Mouse (Mus musculus) urinary bladder, adult 18-20 months (tissue): Measurements from ENCODE around the gene Ppp1r12c.

Experiments
- DNase-seq, 2 experiments: peaks; one replicate each; pipeline ENCODE4 v3.0.0; 2022; ENCODE audit warnings: low spot score in 2 of 2, mixed read lengths in 2 of 2

The Ppp1r12c gene

GRCm38 (mm10) chr7:4492284-4493224, 8.9 kb downstream of the Ppp1r12c start:
- no peak for DNase-seq

- DNase-seq, result no peak
These were observed 10.2 kb downstream of the Ppp1r12c start for GRCm38 (mm10) chr7:4491308-4491707.

DNA sequence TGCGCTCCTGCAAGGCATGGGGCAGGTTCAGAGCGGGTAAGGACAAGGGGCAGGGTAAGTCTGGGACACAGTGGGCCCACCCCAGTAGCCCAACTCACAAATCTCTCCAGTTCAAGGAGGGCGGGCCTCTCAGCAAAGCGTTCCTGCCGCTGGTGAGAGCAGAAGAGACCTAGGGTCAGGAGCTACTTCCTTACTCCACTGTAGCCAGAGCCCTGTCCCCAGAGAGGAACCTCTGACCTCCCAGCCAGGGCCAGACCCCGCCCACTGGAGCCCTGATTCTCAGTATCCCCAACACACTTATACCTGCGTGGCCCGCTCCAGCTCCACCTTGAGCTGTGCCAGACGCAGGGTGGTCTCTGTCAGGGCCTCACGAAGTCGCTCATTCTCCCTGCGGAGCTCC, 19.2 kb downstream of the Ppp1r12c start:
- DNase-seq, result no peak

GRCm38 (mm10) chr7:4479674-4480073, 21.8 kb downstream of the Ppp1r12c start:
- no peak for DNase-seq

GRCm38 (mm10) chr7:4478796-4479291, 22.6 kb downstream of the Ppp1r12c start:
- DNase-seq, result no peak

DNA sequence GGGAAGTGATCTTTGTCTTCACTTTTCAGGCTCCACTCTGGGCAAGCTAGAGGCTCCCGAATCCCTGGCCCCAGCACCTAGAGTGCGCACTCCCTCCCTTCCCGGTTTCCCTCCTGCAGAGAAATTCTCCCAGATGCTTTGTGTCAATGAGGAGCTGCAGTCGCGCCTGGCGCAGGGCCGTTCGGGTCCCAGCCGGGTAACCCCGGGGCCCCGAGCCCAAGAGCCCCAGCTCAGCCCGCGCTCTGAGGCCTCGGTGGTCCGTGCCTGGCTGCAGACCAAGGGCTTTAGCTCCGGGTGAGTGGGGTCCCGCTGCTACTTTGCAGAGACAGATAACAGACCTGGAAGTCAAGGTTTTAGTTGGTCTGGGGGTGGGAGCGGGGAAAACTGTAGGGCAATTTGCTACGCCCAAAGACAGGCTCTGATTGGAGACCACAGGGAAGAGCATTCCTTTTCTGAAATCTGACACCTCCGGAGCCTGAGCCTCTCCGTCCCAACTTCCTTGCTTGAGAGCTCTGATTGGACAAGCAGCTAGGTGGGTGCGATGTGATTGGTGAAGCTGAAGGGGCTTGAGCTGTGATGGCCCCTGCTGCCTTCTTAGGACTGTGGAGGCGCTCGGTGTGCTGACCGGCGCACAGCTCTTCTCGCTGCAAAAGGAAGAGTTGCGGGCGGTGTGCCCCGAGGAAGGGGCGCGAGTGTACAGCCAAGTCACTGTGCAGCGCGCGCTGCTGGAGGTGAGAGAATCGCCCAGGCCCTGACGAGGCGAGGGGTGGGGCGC, 23.3 kb downstream of the Ppp1r12c start:
- peak; percentile 53 to 72 for DNase-seq

- DNase-seq, result no peak
These were observed 27.5 kb downstream of the Ppp1r12c start for GRCm38 (mm10) chr7:4473940-4474339.

DNA sequence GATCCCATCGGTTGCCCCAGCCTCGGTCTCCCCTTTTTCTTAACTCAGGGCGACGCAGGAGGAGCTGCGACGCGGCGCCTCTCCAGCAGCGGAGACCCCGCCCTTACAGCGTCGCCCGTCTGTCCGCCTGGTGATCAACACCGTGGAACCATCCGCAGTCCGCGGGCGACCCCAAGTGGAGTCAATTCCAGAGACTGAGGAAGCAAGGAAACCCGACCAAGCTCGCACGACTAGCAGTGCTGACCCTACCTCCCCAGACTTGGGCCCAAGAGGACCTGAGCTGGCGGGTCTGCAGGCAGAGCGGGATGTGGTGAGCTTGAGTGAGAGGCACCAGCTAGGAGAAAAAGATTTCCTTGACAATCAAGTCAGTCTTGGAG, 30.3 kb downstream of the Ppp1r12c start:
- peak; percentile 79 to 84 for DNase-seq

GRCm38 (mm10) chr7:4470275-4471178, 31.0 kb downstream of the Ppp1r12c start:
- DNase-seq, result peak; percentile 56 to 65

DNA sequence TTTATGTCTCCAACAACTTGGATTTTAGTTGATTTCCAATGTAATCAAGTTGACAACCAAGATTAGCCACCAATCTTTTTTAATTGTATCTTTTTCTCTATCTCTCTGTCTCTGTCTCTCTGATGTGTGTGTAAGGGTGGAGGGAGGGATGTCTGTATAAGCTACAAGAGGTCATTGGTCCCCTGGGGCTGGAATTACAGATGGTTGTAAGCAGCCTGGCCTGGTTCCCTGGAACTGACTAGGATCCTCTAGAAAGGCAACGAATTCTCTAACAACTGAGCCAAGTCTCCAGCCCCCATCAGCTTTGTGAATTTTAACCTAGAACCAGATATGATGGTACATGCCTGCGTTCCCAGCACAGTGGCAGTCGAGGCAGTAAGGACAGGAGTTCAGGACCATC, 33.7 kb downstream of the Ppp1r12c start:
- no peak for DNase-seq

DNA sequence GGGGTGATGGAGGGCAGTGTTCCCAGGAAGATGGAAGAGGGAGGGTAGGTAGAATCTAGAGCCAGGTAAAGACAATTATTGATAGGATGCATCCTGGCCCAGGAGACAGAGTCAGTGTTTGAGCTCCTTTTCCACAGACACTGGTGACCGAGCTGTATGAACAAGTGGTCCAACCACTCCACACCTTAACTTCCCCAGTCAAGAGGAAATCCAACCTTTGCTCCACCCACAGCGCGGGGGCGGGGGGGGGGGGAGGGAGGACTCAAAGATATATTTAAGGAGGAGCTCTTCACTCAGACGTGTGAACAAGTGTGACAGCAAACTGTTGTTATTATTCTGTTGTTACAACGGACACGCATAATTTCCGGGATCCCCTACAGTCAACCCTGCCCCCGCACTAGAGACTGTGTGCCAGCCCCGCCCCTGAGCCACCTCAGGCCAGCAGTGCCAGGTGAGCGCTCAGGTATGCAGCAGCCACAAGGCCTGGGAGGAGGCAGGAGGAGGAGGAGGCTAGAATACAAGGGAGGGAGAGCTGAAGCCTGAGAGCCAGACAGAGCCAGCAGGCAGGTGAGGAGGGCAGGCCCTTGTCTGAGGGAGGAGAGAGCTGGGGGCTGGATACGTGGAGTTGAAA, 37.2 kb downstream of the Ppp1r12c start:
- DNase-seq, result peak; percentile 55 to 72

- no peak for DNase-seq
These were observed 40.7 kb downstream of the Ppp1r12c start, which contains the start of gene Eps8l1 for GRCm38 (mm10) chr7:4460576-4461434. Eps8l1 (plus strand) TSS chr7:4460674.

DNA sequence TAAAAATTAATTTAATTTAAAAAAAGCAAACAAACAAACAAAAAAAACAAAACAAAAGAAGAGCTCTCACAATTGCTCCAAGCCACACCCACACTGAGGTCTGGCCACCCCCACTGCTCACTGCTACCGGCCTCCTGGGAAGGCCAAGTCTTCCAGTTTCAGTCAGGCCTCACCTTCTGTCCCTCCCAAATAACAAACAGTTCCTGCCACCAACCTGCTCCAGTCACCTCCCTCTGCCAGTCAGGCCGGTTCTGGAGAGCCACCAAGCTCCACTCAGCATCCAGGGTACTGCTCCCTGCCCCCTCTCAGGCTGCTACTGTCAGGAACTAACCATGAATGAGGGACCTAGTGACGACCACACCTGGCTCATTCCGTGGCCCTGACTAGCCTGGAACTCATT, 48.8 kb downstream of the Ppp1r12c start:
- peak; percentile 53 to 71 for DNase-seq

DNA sequence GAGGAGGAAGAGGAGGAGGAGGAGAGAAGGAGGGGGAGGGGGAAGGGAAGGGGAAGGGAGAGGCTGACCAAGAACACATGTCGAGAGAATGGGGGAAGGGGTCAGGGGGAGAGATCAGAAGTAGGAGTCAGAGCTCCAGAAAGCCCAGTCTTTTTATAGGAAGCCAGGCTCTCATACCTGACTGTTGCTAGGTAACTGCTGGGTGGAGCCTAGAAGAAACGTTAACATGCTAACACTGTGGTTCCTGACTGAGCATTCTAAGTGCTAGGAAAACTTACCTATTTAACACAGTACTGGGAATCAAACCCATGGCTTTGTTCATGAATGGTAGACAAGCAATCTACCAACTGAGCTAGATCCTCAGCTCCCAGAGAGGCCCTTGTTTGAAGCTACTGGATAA, 52.3 kb downstream of the Ppp1r12c start:
- DNase-seq, result no peak

- no peak for DNase-seq
These were observed 53.0 kb downstream of the Ppp1r12c start for GRCm38 (mm10) chr7:4448439-4448838.

DNA sequence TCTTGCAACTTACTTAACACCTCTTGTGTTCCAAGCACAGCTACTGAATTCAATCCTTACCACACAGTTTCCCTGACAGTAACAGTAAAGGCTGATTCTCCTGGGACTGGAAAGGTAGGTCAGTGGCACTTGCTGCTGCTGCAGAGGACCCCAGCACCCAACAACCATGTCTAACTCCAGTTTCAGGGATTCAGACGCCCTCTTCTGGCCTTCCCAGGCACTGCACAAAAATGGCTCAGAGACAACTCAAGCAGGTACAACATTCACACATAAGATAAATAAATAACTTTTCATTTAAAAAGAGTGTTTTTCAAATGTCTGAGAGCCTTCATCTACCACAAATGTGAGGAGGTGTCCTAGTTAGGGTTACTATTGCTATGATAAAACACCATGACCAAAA, 54.3 kb downstream of the Ppp1r12c start:
- DNase-seq, result no peak

DNA sequence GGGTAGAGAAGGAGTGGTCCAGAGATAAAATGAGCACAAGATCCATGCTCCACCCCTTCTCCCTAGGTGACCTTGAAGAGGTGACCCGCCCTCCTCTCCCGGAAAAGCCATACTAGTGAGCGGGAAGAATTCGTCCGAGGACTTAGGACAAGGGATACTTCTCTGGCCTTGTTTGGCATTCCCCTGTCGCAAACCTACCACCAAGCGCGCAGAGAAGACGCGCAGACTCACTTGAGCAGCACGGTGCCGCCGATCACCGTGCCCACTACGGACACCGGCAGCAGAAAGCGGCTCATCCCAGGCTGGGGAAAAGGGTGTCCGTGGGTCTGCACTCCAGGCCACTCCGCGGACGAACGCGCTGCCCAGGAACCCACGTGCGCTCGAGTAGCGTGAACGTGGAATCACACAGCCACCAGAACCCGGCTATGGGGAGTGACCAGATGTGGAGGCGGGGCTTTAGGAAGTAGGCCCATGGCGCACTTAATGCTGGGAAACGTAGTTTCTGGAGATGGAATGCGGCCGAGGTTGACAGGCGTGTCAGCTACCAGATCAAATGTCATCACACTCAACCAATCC, 56.2 kb downstream of the Ppp1r12c start, which contains the start of gene Rdh13:
Gene Rdh13, minus strand, starts transcription at position 434 of the 576 bp plus-strand sequence.
- peak; percentile 83 to 85 for DNase-seq

DNA sequence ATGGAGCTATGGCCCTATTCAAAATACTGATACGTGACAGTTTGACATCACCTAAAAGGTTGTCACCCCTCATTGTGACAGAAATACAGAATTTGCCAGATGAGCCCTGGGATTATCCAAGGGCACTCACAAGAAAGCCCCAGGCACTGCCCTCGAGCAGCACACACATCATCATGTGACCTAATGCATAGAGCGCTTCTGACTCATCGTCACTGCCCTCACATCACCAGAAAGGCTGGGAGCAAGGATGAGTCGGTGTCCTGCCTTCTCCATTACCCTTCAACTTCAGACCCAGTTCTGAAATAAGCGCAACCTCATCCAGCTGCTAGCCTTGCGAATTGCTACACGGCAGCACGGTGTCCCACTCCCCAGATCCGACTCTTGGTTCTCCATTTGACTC, 60.9 kb downstream of the Ppp1r12c start:
- DNase-seq, result no peak

DNA sequence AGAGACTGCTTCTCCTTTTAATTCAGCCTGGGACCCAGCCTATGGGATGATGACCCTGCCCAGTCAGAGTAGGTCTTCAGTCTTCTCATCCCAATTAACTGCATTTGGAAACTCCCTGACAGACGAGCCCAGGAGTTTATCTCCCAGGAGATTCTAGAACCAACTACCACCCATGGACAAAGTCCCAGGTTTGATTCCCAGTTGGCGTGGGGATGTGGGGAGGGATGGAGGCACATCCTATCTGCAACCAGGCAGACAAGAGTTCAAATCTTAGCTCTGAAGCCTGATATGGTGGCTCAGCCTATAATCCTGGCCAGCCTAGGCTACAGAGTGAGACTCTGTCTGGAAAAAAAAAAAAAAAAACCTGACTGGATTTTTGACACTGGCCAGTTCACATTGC, 63.8 kb downstream of the Ppp1r12c start:
- no peak for DNase-seq

DNA sequence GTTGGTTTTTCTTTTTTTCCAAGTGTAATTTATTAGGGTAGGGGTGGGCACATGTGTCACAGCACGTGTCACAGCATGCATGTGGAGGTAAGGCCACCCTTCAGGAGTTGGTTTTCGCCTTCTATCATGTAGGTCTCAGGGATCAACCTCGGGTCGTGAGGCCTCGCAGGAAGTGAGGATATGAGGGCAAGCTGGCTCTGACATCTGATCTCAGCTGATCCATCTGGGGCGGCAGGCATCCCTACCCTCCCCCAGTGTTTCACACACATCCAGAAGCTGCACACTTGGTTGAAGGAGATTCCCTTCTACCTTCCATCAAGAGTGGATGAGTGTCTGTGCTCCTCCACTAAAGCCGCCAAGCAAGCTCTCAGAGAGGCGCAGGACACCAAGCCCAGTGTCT, 69.5 kb downstream of the Ppp1r12c start:
- DNase-seq, result no peak
